Mouse (Mus musculus) thymus, postnatal 4 days (tissue): ENCODE measurements around the gene Ndufaf2.
A peak's percentile ranks its signal among the peaks of the same experiment; 100 is the strongest.

Experiments
- DNase-seq: peaks from one replicate; pipeline ENCODE4 v3.0.0; 2021

Gene Ndufaf2

GRCm38 (mm10) chr13:108135617-108136016, 22.8 kb downstream of the Ndufaf2 start:
- DNase-seq = no peak

GRCm38 (mm10) chr13:108132031-108132819, 26.2 kb downstream of the Ndufaf2 start:
- DNase-seq = no peak

- DNase-seq = no peak
Observed at GRCm38 (mm10) chr13:108130737-108131136, 27.7 kb downstream of the Ndufaf2 start.

- DNase-seq = no peak
Observed at GRCm38 (mm10) chr13:108129070-108129469, 29.4 kb downstream of the Ndufaf2 start.

- no peak for DNase-seq
Observed at GRCm38 (mm10) chr13:108127883-108128282, 30.5 kb downstream of the Ndufaf2 start.

GRCm38 (mm10) chr13:108127130-108127529, 31.3 kb downstream of the Ndufaf2 start:
- peak; percentile 77 for DNase-seq

GRCm38 (mm10) chr13:108126246-108126645, 32.2 kb downstream of the Ndufaf2 start:
- DNase-seq = no peak

- no peak for DNase-seq
Observed at GRCm38 (mm10) chr13:108124096-108124495, 34.3 kb downstream of the Ndufaf2 start.

- no peak for DNase-seq
Observed at GRCm38 (mm10) chr13:108123109-108123723, 35.2 kb downstream of the Ndufaf2 start.

GRCm38 (mm10) chr13:108119411-108120310, 38.8 kb downstream of the Ndufaf2 start:
- DNase-seq = no peak

- no peak for DNase-seq
Observed at GRCm38 (mm10) chr13:108118188-108118587, 40.2 kb downstream of the Ndufaf2 start.

GRCm38 (mm10) chr13:108117654-108118053, 40.8 kb downstream of the Ndufaf2 start:
- no peak for DNase-seq

GRCm38 (mm10) chr13:108114257-108114656, 44.2 kb downstream of the Ndufaf2 start:
- no peak for DNase-seq

GRCm38 (mm10) chr13:108113536-108113935, 44.9 kb downstream of the Ndufaf2 start:
- DNase-seq = no peak

- DNase-seq = no peak
Observed at GRCm38 (mm10) chr13:108110929-108111328, 47.5 kb downstream of the Ndufaf2 start.

- no peak for DNase-seq
Observed at GRCm38 (mm10) chr13:108100700-108101099, 57.7 kb downstream of the Ndufaf2 start.

- DNase-seq = no peak
Observed at GRCm38 (mm10) chr13:108096446-108096845, 62.0 kb downstream of the Ndufaf2 start.

- no peak for DNase-seq
Observed at GRCm38 (mm10) chr13:108095617-108096016, 62.8 kb downstream of the Ndufaf2 start.

GRCm38 (mm10) chr13:108094681-108095080, 63.7 kb downstream of the Ndufaf2 start:
- no peak for DNase-seq

GRCm38 (mm10) chr13:108092290-108092689, 66.1 kb downstream of the Ndufaf2 start:
- no peak for DNase-seq

- no peak for DNase-seq
Observed at GRCm38 (mm10) chr13:108086724-108087123, 71.7 kb downstream of the Ndufaf2 start.

GRCm38 (mm10) chr13:108086036-108086435, 72.4 kb downstream of the Ndufaf2 start:
- no peak for DNase-seq

GRCm38 (mm10) chr13:108084086-108084485, 74.3 kb downstream of the Ndufaf2 start:
- DNase-seq = no peak
